Mouse (Mus musculus) heart, postnatal 10 days (tissue): ENCODE data around the gene Plxnc1. TPM values are rescaled to one million over a fixed set of nuclear protein-coding genes. Genes with fewer than 3 reads are reported as not detected.
A peak's percentile ranks its signal among the peaks of the same experiment; 100 is the strongest.

Experiments used
- DNase-seq, 2 experiments: peaks; one replicate each; pipeline ENCODE4 v3.0.0; 2021
- intact Hi-C: fragments of 180-260 bp; cut with DNase I; formaldehyde crosslinking; loops from one replicate; pipeline ENCODE4 v1.15.1; 2025
- total RNA-seq, 2 experiments: library from RNA; stranded (reverse); gene quantifications; 2 replicates each; pipeline ENCODE4 v1.2.3; 2021

The Plxnc1 gene
- total RNA-seq, 2 experiments from 2014 or later = 5.2 to 5.6 TPM

DNA sequence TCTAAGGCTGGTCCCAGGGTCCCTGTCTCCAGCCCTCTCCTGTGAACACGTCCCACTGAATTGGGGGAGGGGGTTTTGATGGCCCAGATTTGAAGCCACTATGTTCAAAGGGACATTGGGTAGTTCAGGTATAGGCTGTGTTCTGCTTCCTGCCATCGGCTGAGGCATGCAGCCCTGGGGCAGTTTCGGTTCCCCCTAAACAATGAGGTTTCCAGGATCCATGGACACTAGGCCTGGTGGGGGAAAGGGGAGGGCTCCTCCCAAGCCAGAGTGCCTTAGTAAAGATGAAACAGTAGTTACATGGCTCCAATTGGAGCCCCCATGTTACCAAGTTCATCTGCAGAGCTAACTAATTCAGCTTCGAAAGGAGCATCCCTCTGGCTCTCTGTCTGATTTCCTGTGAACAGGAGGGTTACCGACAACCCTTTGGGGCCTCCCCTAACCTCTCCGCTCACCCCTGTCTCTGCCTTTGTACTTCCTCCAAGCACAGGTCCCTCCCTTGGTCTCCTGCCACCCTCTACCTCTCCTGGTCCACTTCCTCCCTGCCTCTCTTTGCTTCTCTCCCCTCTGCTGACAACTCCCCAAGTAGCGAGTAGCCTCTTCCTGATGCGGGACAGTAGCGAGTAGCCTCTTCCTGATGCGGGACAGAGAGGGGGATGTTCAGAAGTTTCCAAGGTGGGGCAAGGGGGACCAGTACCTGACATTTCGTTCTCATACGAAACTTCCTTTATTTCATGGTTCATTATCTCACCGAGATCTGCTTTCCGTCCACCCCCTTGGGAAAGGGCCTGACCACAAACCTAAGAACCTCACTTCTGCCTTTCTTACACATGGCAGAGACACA lies 116.5 kb downstream of the Plxnc1 start:
- intact Hi-C loops = no loop called here
- no peak for DNase-seq

DNA sequence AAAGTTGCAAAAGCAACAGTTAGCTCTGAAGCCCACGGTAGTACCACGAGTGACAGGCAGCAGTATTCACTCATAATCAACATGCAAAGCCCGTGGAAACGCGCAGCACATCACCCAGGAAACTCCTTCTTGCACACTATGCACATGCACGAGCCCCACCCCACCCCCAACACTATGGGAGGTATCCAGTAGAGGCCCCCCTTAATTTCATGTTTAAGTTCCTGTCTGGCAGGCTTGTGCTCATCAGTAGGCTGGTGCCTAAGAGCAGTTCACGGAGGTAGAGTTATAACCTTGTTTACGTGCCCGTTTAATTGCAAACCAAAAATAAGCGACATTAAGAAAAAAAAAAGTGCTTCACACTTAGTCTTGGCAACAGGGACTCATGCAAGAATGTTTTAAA lies 117.3 kb downstream of the Plxnc1 start:
- intact Hi-C loops = no loop called here
- no peak for DNase-seq

DNA sequence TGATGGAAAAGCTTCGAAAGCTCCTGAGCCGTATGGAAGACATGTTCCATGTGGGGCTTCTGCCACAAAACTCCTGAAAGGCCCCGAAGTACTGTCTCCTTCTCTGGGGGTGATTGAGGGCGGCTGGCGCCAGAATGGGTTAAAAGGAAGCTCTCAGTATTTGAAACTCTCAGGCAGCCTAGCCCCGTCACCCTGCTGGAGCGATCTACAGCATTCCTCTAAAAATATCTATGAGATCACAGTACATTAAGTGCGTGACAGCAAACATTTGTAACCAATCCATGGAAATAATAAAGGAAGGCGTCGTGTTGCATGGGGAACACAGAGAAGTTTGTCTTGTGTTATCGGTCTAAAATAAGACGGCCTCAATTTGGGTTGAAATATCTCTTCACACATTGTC lies 118.2 kb downstream of the Plxnc1 start:
- intact Hi-C loops = no loop called here

DNA sequence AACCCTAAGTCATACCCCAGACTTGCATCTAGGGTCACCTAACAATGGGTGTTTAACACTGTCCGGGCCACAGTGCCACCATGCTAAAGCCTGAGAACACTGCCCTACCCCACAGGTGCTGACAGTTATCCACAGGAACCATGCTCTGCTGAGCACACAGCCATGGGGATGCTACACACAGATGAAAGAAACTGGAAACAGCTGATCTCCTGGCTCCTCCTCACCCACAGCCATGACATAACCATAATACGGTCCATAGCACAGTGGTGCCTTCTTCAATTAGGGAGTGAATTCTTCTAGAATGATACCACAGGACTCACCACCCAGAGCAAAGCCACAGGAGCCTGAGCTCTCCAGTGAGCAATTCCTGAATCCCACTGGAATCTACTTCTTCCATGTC lies 118.7 kb downstream of the Plxnc1 start:
- intact Hi-C loops = no loop called here
- DNase-seq = no peak

More for the DNA sequence above, 118.2 kb downstream of the Plxnc1 start:
- DNase-seq = no peak

DNA sequence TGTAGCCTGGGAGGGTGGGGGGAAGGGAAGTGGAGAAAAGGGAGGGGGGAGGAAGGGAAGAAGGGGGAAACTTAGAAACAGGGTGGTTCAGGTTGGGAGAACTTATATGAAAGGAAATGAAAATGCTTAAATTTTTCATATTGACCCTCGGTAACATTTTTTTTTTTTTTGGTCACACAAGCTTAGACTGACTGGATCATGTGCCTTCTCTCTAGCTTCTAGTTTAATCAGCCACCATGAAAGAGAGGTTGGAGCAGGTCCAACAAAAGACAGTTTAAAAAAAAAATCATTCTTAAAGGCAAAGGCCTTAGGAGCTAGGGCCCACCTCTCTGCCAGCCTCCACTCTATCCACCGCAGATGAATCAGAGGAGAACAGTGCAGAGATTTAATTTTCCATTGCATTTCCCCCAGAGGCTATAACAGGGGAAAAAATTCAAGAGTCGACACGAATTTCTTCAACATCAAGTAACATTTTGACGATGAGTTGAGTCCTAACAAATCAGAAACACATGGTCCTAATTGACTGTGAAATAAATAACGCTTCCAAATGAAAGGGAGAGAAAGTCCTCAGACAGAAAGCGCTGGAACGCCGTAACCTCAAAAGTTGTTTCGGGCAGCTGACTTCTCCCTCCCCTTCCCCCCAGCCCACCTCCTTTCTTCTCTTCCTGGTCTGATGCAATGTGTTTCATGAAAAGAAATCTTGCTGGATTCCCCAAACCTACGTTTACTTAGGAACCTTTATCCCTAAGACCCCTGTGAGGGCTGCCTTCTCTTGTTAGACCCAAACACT lies 120.5 kb downstream of the Plxnc1 start:
- DNase-seq = peak in 1 of 2 experiments; percentile 21
- intact Hi-C loops = no loop called here

DNA sequence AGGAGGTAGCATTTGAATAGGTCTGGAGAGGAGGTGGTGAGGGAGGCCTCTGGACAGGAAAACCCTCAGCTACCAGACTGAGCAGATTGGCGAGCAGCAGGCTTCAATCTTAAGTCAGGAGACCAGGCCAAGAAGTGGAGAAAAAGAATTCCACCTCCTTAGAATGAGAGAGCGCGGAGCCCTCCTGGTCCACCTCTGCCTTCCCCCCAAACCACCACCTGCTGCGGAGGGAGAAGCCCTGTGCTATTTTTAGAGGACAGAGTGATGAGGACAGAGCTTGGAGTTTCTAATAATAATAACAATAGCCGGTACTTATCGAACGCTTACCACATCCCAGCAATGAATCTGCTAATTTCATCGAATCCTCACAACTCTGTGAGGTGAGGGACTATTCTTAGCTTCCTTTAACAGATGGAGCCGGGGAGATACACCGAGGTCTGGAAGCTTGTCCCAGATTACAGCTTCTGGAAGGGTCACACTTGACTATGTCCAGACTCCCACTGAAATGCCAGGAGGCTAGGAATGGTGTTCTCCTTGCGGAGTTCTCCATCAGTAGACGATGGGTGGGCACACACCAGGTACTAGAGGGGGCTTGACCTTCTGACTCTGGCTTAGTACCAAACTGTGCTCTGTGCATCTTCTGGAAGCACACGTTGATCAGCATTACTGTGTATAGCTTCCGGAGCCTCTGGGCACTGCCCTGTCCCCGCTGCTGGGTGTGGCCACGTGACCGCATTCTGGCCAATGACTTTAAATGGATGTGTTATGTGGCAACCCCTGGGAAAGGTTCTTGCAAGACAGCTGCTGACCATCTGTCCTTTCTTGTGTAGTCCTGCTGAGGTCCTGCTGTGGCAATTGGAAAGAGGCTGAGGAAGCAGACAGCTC lies 125.6 kb downstream of the Plxnc1 start:
- intact Hi-C loops = no loop called here
- no peak for DNase-seq

DNA sequence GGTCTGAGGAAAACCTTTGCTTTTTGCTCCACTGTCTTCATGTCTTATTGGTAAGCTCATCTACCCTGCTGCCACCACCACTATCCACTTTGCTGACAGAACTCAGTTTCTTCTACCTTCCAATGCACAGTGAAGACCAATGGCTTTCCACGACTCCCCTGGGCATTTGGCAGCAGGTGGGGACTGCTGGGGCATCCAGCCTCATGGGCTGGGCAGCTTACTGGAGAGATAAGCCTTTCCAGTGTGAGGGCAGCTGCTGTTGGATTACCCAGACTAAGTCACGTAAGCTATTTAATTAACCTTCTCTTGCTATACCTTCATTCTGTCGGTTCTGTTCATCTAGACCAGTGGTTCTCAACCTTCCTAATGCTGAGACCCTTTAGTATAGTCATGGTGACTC lies 126.5 kb downstream of the Plxnc1 start:
- intact Hi-C loops = no loop called here

DNA sequence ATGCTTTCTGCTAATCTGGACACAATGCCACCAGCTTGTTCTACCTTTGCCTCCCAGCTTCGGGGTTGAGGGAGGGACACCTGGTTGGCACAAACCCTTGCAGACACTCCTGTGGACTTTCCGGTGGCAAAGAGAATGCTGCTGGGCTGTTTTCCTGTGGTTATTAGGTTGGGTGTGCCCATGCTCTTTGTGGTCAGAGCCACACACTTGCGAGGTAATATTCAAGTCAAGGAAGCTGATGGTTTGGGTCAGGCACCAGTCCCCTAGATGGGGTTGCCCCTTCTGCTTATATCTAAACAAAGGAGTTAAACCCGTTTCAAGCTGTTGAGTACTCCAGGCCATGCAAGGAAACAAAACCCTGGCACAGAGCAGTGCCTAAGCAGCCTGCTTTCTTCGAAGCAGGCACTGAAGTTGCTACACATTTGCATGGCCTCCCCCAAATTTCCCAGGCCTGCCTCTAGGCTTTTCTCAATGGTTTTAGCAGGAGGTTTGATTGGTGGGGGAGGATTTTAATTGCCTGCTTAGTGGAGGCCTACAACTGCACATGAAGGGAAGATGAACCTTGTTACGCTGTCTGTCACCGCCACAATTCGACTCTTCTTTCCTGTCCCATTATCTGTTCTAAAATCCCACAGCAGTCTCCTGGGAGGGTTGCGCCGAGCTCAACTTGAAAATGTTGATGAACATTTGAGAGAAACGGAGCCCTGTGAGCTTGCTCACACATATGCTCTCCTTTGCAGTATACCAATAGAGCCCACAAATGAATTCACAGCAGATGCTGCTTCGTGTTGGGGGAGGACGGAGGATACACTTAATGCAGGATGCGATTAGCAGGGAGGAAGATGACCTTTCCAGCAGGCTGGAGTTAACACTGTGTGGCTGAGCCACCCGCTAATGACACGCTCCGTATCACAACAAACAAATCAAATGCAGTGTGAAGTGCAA lies 132.5 kb downstream of the Plxnc1 start:
- intact Hi-C loops = no loop called here
- DNase-seq = no peak

More for the DNA sequence above, 126.5 kb downstream of the Plxnc1 start:
- no peak for DNase-seq

DNA sequence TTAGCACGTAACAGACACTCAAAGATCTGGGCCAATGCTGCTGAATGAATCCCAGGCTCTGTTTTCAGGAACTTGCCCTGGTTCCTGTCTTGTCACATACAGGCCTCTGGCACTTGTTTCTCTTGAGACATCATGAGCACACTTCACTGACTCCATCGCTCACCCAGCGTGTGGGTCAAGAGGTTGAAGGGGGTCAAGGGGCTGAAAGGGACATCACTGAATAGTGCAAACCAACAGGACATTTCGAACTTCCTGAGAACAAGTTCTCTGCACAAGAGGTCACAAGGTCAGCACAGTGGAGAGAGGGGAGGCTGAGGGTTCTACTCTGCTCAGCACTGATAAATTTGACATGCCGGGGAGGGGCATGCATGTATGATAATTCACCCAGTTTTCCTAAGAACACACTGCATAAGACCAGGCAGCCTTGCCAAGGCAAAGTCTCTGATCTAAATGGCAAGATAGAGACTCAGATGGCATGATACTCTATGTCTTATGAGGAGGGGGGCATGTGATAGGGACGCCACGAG lies 134.6 kb downstream of the Plxnc1 start:
- DNase-seq = no peak
- intact Hi-C loops = no loop called here

DNA sequence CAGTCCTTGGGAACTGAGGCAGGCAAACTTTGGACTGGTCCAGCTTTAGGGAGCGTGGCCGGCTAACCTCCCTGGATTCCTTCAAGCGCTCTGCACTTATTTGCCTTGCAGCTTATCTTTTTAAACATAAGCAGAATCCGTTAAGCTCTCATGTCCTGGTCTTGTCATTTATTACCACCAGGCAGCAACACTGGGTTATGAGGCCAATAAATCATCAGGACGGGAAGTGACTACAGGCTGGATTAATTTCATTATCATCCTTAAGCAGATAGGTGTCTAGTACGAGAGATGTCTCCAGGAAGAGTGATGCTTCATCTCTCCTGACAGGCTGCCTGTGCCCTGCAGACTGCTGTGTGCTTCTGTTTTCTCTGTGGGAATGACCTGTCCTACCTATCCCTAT lies 136.4 kb downstream of the Plxnc1 start:
- DNase-seq = no peak
- intact Hi-C loops = no loop called here

DNA sequence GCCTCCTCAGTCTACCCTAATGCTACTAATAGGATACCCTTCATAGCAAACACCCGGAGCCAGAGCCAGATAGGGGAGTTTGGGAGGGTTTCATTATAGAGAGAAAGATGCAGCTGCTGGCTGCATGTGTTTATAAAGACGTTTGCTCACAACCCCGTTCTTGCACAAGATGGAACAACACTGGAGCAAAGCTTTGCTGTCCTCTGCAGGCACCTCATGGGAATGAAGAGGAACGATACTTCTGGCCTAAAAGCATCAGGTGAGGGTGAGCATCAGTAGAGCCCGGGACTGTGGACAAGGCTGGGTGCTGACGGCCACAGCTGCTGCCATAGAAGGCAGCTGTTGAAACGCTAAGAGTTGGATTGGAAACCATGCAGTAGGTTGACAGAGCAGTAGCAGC lies 137.3 kb downstream of the Plxnc1 start:
- intact Hi-C loops = no loop called here
- DNase-seq = no peak

DNA sequence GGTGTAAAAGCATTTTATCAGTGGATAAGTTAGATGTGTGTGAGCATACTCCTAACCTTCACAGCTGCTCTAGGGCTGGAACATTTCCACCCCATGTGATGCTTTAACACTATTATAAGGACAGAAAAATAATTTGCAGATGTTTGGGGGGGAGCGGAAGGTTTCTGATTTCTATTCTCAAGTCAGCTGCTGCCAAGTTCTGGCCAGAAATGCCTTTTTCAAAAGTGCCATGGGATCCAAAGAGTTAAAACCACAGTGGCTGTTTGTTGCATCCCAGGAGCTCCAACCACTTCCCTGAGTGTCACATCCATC lies 139.8 kb downstream of the Plxnc1 start:
- intact Hi-C loops = no loop called here
- DNase-seq = peak in 1 of 2 experiments; percentile 44

DNA sequence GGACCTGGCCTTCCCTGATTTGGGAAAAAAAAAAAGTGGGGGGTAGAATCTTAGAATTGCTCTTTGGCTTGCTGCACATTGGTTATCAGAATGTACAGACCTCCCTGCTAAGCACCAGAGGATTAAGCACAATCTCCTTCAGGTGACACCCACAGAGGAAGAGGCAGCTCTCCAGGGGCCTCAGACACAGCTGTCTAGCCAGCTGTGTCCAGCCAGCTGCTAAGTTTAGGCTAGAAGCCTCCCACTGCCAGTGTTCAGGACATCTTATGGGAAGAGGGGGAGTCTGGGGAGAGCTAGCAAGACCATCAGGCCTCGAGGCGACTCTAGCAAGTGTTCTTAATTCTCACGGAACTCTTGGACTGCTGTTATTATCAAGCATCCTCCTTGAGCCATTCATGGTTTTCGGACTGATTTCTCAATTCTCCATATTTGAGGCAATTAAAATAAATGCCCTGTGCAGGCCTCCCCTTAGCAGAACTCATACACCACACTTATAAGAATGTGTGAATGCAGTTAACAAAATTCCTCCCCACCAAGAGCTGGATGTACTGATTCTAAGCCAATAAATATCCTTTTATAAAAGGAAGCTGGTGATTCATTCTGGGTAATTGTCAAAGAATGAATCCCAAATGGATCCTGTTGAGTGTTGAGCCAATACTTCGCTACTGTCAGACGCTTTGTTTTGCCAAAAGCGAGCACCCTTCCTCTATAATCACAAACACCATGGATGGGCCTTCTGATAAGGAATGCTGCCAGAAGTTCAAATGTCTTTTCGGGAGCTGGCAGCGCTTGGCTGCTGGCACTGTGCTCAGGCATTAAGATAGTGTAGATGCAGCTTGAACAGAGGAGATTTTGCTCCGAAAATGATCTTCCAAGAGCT lies 140.4 kb downstream of the Plxnc1 start:
- DNase-seq = peak; percentile 45 to 56
- intact Hi-C loops = no loop called here

DNA sequence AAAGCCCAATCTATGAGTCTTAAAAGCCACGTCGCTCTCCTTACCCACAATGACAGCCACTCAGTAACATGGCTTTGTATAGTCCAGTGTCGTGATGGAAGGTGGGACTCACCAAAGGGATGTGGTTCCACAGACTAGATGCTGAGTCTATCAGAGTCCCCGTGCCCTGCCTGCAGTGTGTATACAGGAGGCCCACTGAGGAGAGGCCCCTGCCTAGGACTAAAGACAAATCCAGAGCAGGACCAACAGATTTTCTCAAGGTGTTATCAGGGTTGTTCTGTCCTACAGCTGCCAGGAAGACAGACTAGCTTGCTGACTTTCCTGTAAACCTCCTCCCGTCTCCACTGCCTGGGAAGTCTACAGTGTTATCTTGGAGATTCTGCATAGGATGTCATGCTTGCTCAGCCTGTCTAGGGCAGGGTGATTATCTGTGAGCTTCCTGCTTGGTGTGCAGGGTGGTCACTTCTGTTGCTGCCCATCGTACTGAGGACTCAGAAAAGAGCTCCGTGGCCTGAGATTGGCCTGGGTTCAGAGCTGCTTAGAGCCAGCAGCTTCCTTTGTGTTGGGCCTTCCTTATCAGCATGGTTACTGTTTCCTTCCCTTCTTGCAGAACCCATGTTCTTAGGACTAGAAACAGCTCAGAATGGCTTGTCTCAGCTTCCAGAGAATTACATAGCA lies 143.8 kb downstream of the Plxnc1 start:
- no peak for DNase-seq
- intact Hi-C loops = no loop called here

DNA sequence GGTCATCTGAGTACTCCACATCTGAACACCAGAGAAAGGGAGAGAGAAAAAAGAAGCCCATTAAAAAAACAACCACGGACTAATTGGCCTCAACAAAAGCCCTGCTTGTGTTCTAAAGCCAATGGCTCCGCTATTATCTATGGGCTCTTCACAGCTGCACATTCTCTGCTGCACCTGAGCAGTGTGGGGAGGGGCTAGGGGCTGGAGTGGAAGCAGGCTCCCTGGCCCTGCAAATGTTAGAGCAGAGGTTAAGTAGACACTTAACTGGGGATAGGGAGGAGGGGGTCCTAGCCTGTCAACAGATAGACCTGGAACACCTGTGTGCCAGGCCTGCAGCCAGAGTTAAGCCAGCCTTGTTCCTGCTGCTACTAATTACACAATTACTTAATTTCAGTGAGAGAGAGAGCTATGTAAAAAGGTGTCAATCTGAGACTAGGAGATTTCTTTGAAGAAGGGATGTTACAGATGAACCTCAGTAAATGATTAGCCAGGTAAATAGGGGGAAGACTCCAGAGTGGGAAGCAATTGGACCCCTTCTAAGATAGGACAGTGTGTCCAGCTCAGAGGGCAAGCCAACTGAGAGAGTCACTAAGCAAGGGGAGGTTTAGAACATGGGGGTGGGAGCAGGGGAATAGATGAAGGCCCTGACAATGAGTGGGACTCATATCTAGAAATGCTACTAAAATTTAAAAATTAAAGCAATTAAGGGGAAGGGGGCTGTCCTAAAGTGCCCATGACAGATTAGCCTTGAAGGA lies 145.0 kb downstream of the Plxnc1 start:
- DNase-seq = no peak
- intact Hi-C loops = loop anchor here (5.0 kb wide), 1 partner anchor 177 kb away; no protein-coding TSS in a partner anchor

DNA sequence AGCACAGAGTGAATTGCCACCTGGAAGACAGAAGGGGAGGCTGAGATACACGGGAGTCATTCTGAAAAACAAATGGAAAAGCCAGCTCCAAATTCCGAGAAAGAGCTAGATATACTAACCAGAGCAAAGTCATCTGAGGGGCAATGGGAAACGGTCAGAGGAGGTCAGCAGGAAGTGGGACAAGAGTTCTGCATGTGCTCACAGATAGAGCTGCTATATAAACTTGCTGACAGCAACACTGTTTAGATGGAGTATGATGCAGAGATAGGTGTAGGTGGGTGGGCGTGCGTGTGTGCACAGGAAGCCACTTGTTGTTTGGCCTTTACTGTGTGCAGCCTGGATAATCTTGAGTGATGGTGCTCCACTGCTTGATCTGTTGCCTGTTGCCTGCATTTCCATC lies 146.5 kb downstream of the Plxnc1 start:
- no peak for DNase-seq
- intact Hi-C loops = loop anchor here (5.0 kb wide), 1 partner anchor 176 kb away; no protein-coding TSS in a partner anchor

DNA sequence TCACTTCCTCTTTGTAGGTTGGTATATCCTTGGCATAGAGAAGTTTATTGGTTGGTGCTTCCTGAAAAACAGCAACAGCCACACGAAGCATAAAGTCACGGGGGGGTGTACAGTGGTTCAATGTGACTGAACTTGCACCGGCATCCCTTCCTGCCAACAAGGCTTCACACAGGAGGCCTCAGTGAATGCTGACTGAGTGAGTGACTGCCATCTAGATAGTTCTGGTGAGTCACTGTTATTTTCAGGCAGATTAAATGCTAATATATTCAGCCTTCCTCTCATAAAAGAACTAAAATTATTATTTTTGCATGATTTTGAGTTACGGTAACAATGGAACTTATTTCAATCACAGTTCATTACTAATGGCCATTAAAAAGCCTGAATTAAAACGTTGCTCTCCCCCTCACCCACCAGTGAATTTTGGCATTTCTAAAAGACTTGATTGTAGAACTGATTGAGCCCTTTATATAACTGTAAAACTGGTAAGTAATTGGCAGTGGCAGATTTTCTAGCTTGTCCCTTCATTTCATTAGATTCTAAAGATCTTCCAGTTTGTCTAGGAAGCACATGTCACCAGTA lies 149.9 kb downstream of the Plxnc1 start:
- intact Hi-C loops = loop anchor here (5.0 kb wide), 1 partner anchor 172 kb away; no protein-coding TSS in a partner anchor
- DNase-seq = no peak
